Mouse (Mus musculus) heart, embryonic 12.5 days (tissue): ENCODE results near the gene Helb. TPM values are rescaled to one million over a fixed set of nuclear protein-coding genes. Genes with fewer than 3 reads are reported as not detected.
A peak's percentile ranks its signal among the peaks of the same experiment; 100 is the strongest.
"Not testable (repeated sequence)": the region's sequence is repeated elsewhere in the genome, so short reads cannot be mapped to it uniquely, and the experiment has no call there.

Experiments
- ATAC-seq: fragments of 200-750 bp; cut with Nextera tagmentation; 2 replicates; pipeline ENCODE4 v1.8.0; 2017; ENCODE audit warnings: moderate TSS enrichment, moderate library complexity; ENCODE audit not compliant: insufficient number of reproducible peaks, low FRiP score
- H3K27ac ChIP-seq: fragments of 300-500 bp; sonication (generic); 2 replicates; pipeline ENCODE4 v1.5.1; 2016; ENCODE audit warnings: mild to moderate bottlenecking, moderate library complexity; ENCODE audit not compliant: poor library complexity, severe bottlenecking
- H3K27me3 ChIP-seq: fragments of 300-500 bp; sonication (generic); replicated peaks from 2 replicates; pipeline ENCODE4 v1.6.1; 2016; ENCODE audit warnings: mild to moderate bottlenecking, moderate library complexity
- H3K36me3 ChIP-seq: fragments of 300-500 bp; sonication (generic); 2 replicates; pipeline ENCODE4 v1.6.1; 2016; ENCODE audit warnings: mild to moderate bottlenecking, moderate library complexity
- H3K4me1 ChIP-seq: fragments of 300-500 bp; sonication (generic); replicated peaks from 2 replicates; pipeline ENCODE4 v1.6.1; 2016; ENCODE audit warnings: mild to moderate bottlenecking
- H3K4me2 ChIP-seq: fragments of 300-500 bp; sonication (generic); 2 replicates; pipeline ENCODE4 v1.6.1; 2016; ENCODE audit warnings: mild to moderate bottlenecking, moderate library complexity
- H3K4me3 ChIP-seq: fragments of 300-500 bp; sonication (generic); 2 replicates; pipeline ENCODE4 v1.5.1; 2016; ENCODE audit warnings: mild to moderate bottlenecking
- H3K9ac ChIP-seq: fragments of 300-500 bp; sonication (generic); 2 replicates; pipeline ENCODE4 v1.6.1; 2016; ENCODE audit warnings: mild to moderate bottlenecking, moderate library complexity
- H3K9me3 ChIP-seq: fragments of 300-500 bp; sonication (generic); replicated peaks from 2 replicates; pipeline ENCODE4 v1.6.1; 2016; ENCODE audit warnings: mild to moderate bottlenecking, moderate library complexity
- WGBS: fragments of 180-500 bp; shearing (Covaris S2); methylation state at CpG from one replicate; pipeline ENCODE4 v1.1.7; 2016; 5-methylcytosine and 5-hydroxymethylcytosine counted together
- polyA plus RNA-seq: library from polyadenylated mRNA; unstranded; fragments of >200 nt; fragmentation: Nextera tagmentation; extraction: Ambion mirVana; gene quantifications from 2 replicates; pipeline ENCODE4 v1.2.1, GENCODE M21; 2016

Gene Helb
- polyA plus RNA-seq, 1 experiment from 2014 or later: 6.3 TPM

DNA sequence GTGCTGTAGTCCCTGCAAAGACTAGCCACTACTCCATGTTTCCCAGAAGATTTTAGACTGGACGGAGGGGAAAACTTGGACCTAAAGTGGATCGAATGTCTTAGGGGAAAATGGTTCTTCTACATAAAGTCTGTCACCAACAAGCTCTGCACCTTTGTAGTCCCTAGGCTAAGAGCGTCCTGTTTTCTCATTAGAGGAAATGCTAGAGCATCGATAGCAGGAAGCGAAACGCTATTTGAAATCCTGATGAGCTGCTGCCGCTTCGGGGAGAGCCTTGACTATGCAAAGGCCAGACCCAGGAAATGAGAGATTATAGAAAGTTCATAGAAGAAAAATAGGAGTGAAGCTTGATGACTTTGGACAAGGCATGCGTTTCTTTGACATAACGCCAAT is 12.7 kb upstream of the Helb start:
- Histone ChIP-seq H3K36me3 (no peaks in the 10 kb centered on the region), H3K4me2 (no peak overlapping the region), H3K9ac (no peak overlapping the region), H3K4me3 (no peak overlapping the region), H3K9me3 (0 out of 2 replicates have a peak, but pooled peaks cover 5% of the 10 kb centered on the region), H3K27me3 (peaks cover 14% of the 10 kb centered on the region; the same call in 1 of the 2 replicates), H3K4me1 (no peaks in the 10 kb centered on the region; the same call in 1 of the 2 replicates), H3K27ac (no peak overlapping the region)
- whole genome bisulfite sequencing: 66% methylated on average over 10 of the region's 10 CpGs
- ATAC-seq: no peak

DNA sequence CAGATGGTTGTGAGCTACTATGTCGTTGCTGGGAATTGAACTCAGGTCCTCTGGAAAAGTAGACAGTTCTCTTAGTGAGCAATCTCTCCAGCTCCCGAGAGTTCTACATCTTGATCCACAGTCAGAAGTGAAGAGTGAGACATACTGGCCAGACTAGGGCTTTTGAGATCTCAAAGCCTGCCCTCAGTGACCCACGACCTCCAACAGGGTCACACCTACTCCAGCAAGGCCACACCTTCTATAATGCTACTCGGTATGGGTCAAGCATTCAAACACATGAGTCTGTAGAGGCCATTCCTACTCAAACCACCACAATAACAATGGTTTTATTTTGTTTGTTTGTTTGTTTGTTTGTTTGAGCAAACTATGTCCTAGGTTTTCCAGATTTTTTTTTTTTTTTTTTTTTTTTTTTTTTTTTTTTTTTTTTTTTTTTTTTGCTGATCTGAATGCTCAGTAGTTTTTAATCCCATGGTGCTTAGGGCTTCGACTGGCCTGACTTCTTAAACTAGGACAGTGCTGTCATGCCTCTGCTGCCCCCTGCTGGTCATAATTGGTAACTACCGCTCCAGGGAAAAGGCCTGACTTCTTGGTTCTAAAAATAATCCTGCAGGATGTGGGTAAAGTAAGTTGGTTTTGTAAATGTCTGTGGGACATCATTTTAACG is 12.1 kb upstream of the Helb start:
- H3K27ac ChIP-seq: no peak overlapping the region
- H3K9me3 ChIP-seq: 0 out of 2 replicates have a peak, but pooled peaks cover 5% of the 10 kb centered on the region
- H3K4me1 ChIP-seq: no peaks in the 10 kb centered on the region; the same call in 1 of the 2 replicates
- no peaks in the 10 kb centered on the region for H3K36me3 ChIP-seq
- no peak overlapping the region for H3K9ac ChIP-seq
- no peak overlapping the region for H3K4me2 ChIP-seq
- WGBS: 49% methylated on average over 7 of the region's 7 CpGs
- no peak overlapping the region for H3K4me3 ChIP-seq
- H3K27me3 ChIP-seq: peaks cover 14% of the 10 kb centered on the region; the same call in 1 of the 2 replicates
- no peak for ATAC-seq

DNA sequence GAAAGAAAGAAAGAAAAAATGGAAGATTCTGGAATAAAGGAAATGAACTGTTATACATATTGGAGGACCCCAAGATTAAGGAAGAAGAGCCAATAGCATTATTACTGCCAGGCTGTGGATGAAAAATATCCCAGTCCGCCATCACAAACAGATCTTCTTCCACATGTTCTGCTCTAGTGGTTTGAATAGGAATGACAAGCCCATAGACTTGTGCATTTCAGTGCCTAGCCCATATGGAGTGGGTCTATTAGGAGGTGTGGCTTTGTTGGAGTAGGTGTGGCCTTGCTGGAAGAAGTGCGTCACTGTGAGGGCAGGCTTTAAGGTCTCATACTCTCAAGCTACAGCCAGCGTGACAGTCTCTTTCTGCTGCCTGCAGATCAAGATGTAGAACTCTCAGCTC is 10.9 kb upstream of the Helb start:
- H3K4me2 ChIP-seq: no peak overlapping the region
- H3K27ac ChIP-seq: no peak overlapping the region
- no peaks in the 10 kb centered on the region; the same call in 1 of the 2 replicates for H3K4me1 ChIP-seq
- H3K4me3 ChIP-seq: no peak overlapping the region
- ATAC-seq: no peak
- H3K9me3 ChIP-seq: no peaks in the 10 kb centered on the region
- H3K9ac ChIP-seq: no peak overlapping the region
- 90% methylated on average over 3 of the region's 3 CpGs for WGBS
- H3K36me3 ChIP-seq: no peaks in the 10 kb centered on the region
- peaks cover 8% of the 10 kb centered on the region; the same call in 1 of the 2 replicates for H3K27me3 ChIP-seq

DNA sequence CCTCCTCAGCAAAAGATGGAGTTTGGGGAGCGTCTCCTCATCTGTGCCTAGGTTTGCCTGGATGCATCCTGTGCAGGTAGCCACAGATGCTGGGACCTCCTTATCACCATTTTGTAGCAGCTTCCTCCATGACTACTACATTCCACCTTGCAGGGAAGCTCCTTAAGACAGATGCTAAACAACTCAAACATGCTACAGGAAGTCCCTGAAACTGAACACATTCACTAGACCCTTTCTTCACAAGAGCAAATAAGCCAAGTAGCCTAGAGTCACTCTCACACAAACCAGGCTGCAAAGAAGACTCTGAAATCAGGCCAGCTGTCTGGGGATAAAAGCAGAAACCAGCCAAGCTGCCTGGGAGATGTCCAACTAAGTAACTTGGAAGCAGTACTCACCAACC is 2.5 kb upstream of the Helb start:
- no peaks in the 10 kb centered on the region for H3K9me3 ChIP-seq
- H3K4me2 ChIP-seq: no peak overlapping the region
- no peaks in the 10 kb centered on the region for H3K27me3 ChIP-seq
- H3K4me3 ChIP-seq: no peak overlapping the region
- WGBS: 89% methylated on average over 1 of the region's 1 CpGs
- no peaks in the 10 kb centered on the region for H3K36me3 ChIP-seq
- peaks cover 4% of the 10 kb centered on the region; the same call in 1 of the 2 replicates for H3K4me1 ChIP-seq
- H3K9ac ChIP-seq: no peak overlapping the region
- no peak overlapping the region for H3K27ac ChIP-seq
- no peak for ATAC-seq

DNA sequence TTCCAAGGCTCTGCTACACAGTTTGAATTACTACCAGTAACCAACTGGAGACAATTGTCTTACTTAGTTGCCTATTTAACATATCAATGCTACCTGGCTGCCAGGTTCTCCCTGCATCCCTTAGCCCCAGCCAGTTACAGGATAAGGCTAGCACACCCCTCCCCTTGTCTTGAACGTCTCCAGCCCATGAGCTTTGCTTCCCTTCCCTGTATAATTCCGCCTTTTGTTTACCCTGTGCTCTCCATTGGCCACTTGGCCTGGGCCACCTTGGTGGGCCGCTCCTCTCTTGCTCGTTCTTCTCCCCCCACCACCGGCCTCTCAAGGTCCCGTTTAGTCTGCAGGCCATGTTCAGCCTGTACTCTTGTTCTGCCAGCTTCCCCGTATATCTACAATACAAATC is 1.7 kb upstream of the Helb start:
- H3K27ac ChIP-seq: no peak overlapping the region
- ATAC-seq: no peak
- no peaks in the 10 kb centered on the region for H3K27me3 ChIP-seq
- H3K9me3 ChIP-seq: no peaks in the 10 kb centered on the region
- peaks cover 4% of the 10 kb centered on the region; the same call in 1 of the 2 replicates for H3K4me1 ChIP-seq
- 59% methylated on average over 7 of the region's 7 CpGs for WGBS
- no peak overlapping the region for H3K4me3 ChIP-seq
- H3K4me2 ChIP-seq: no peak overlapping the region
- no peak overlapping the region for H3K9ac ChIP-seq
- H3K36me3 ChIP-seq: 0 out of 2 replicates have a peak, but pooled peaks cover 2% of the 10 kb centered on the region

GRCm38 (mm10) chr10:120113980-120114379 is 1.2 kb upstream of the Helb start:
- H3K4me1 ChIP-seq: peaks cover 4% of the 10 kb centered on the region; the same call in 1 of the 2 replicates
- no peak overlapping the region for H3K4me2 ChIP-seq
- H3K27me3 ChIP-seq: no peaks in the 10 kb centered on the region
- no peak overlapping the region for H3K27ac ChIP-seq
- ATAC-seq: no peak
- H3K4me3 ChIP-seq: no peak overlapping the region
- H3K9me3 ChIP-seq: no peaks in the 10 kb centered on the region
- H3K36me3 ChIP-seq: 0 out of 2 replicates have a peak, but pooled peaks cover 2% of the 10 kb centered on the region
- 77% methylated on average over 6 of the region's 6 CpGs for WGBS
- no peak overlapping the region for H3K9ac ChIP-seq

- not testable (repeated sequence) for ATAC-seq, H3K27ac ChIP-seq, H3K9ac ChIP-seq, H3K4me1 ChIP-seq, H3K27me3 ChIP-seq, H3K9me3 ChIP-seq, H3K36me3 ChIP-seq
- 58% methylated on average over 9 of the region's 9 CpGs for WGBS
- Histone ChIP-seq H3K4me3 (peak overlapping the region; percentile 77), H3K4me2 (peak overlapping the region; percentile 78)
These were observed 695 bp upstream of the Helb start for GRCm38 (mm10) chr10:120113482-120113881.

- Histone ChIP-seq H3K36me3 (peaks cover 14% of the 10 kb centered on the region), H3K9me3 (no peaks in the 10 kb centered on the region), H3K4me2 (peak overlapping the region; percentile 78), H3K27me3 (no peaks in the 10 kb centered on the region), H3K4me1 (peaks cover 4% of the 10 kb centered on the region; the same call in 1 of the 2 replicates), H3K4me3 (peak overlapping the region; percentile 77), H3K27ac (peak overlapping the region; percentile 86; the same call in 1 of the 2 replicates), H3K9ac (peak overlapping the region; percentile 77)
- ATAC-seq: no peak
- 75% methylated on average over 3 of the region's 3 CpGs for WGBS
These were observed 982 bp downstream of the Helb start for GRCm38 (mm10) chr10:120111691-120112319.

- WGBS: 95% methylated on average over 1 of the region's 1 CpGs
- H3K4me3 ChIP-seq: no peak overlapping the region
- H3K9me3 ChIP-seq: no peaks in the 10 kb centered on the region
- ATAC-seq: no peak
- H3K4me2 ChIP-seq: no peak overlapping the region
- H3K4me1 ChIP-seq: 0 out of 2 replicates have a peak, but pooled peaks cover 8% of the 10 kb centered on the region
- no peak overlapping the region for H3K27ac ChIP-seq
- H3K9ac ChIP-seq: no peak overlapping the region
- no peaks in the 10 kb centered on the region for H3K27me3 ChIP-seq
- H3K36me3 ChIP-seq: peaks cover 61% of the 10 kb centered on the region
These were observed 12.0 kb downstream of the Helb start for GRCm38 (mm10) chr10:120100806-120101205.

GRCm38 (mm10) chr10:120097564-120097963 is 15.2 kb downstream of the Helb start:
- no peaks in the 10 kb centered on the region for H3K27me3 ChIP-seq
- whole genome bisulfite sequencing: 86% methylated on average over 5 of the region's 5 CpGs
- no peaks in the 10 kb centered on the region for H3K4me1 ChIP-seq
- H3K4me3 ChIP-seq: no peak overlapping the region
- no peak overlapping the region for H3K9ac ChIP-seq
- no peaks in the 10 kb centered on the region for H3K9me3 ChIP-seq
- H3K36me3 ChIP-seq: peaks cover 62% of the 10 kb centered on the region
- no peak for ATAC-seq
- H3K4me2 ChIP-seq: no peak overlapping the region
- no peak overlapping the region for H3K27ac ChIP-seq

DNA sequence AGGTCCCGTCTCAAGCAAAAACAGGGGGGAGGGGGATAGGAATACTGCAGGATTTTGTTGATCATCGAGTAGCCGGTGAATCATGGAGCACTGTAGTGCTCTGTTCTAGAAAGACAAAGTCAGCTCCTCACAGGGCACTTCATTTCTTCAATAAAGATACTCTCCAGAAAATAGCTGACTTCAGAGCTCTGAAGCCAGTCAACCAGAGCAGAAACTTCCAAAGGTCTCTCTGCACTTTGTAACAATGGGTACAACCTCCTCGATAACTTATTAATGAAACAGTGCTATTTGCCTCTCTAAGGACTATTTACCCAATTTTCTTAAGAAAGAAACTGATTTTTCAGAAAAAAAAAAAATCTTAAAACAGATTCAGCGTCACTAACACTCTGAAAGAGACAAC is 17.1 kb downstream of the Helb start:
- Histone ChIP-seq H3K36me3 (peaks cover 69% of the 10 kb centered on the region), H3K27me3 (no peaks in the 10 kb centered on the region), H3K9ac (no peak overlapping the region), H3K9me3 (no peaks in the 10 kb centered on the region), H3K27ac (no peak overlapping the region), H3K4me3 (no peak overlapping the region), H3K4me2 (no peak overlapping the region), H3K4me1 (no peaks in the 10 kb centered on the region)
- no peak for ATAC-seq
- 93% methylated on average over 5 of the region's 5 CpGs for WGBS
